Comparison of ENCODE assay signal across 8 mouse cellular contexts in the genomic region with DNA sequence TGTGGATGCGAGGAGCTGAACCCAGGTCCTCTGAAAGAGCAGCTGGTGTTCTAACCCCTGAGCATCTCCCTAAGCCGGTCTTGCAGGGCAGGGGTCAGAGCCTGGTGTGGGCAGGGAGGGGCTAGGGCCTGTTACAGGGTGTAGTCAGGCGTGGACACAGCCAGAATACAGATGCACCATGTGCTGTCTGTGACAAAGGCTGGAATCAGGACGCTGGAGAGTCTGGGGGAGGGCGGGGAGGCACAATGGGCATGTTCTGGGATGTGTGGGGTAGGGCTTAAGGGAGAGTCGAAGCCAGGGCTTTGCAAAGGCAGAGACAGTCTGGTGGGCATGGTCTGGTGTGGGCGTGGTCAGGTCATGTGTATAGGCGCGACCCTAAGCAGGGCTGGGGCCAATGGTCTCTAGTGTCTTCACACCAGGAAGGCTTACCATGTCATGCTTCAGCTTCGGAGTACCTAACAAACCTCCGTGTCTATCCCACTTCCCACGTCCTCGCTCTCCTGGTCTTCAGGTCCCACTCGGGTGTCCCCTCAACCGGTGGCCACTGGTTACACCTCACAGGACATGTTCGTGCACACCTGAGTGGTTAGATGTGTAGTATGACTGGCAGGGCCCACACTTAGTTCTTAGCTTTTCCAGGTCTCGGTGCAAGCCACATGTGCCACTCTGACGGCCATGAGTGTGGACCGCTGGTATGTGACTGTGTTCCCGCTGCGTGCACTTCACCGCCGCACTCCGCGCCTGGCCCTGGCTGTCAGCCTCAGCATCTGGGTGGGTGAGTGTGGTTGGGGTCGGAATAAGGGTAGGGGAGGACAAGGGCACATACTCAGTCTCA. TPM values are rescaled to one million over a fixed set of nuclear protein-coding genes. Genes with fewer than 3 reads are reported as not detected.
DNase-seq lines count a peak whose midpoint lies in the region; ATAC-seq and TF ChIP-seq lines count a peak whose summit lies in the region.
"Had no signal": no experiment of that assay in that cellular context is flagged by ENCODE, and none has a peak within 500 bp of the region (broad histone marks: within the 10 kb centered on the region; RNA-seq: fewer than 3 reads in every experiment).

No protein-coding gene starts in this region.

- 16% methylated on average over 26 of the region's 26 CpGs for WGBS in kidney, postnatal 0 days
- 15% methylated on average over 26 of the region's 26 CpGs for WGBS in embryonic facial prominence, embryonic 13.5 days
- 16% methylated on average over 26 of the region's 26 CpGs for WGBS in hindbrain, postnatal 0 days
- 17% methylated on average over 26 of the region's 26 CpGs for WGBS in midbrain, postnatal 0 days

- TF ChIP-seq CTCF in kidney, postnatal 0 days (IDR thresholded peaks at IDR 0.05; ENCODE audit: low read depth): no peak
- TF ChIP-seq CTCF in hindbrain, postnatal 0 days (IDR thresholded peaks at IDR 0.05; ENCODE audit: low read depth): no peak
- TF ChIP-seq CTCF in midbrain, postnatal 0 days (IDR thresholded peaks at IDR 0.05): no peak

- peaks cover 46% of the 10 kb centered on the region for H3K27me3 ChIP-seq in kidney, postnatal 0 days (ENCODE audit: insufficient read depth, low read length)
- H3K27me3 ChIP-seq in embryonic facial prominence, embryonic 13.5 days: peaks cover 73% of the 10 kb centered on the region
- H3K27me3 ChIP-seq in hindbrain, postnatal 0 days (ENCODE audit: insufficient read depth, low read length): peaks cover 53% of the 10 kb centered on the region
- peaks cover 50% of the 10 kb centered on the region for H3K27me3 ChIP-seq in midbrain, postnatal 0 days (ENCODE audit: insufficient read depth, low read length)

- peak overlapping the region; percentile 48 for H3K4me2 ChIP-seq in kidney, postnatal 0 days (ENCODE audit: low read length)
- H3K4me2 ChIP-seq in embryonic facial prominence, embryonic 13.5 days: peak overlapping the region; percentile 56
- H3K4me2 ChIP-seq in hindbrain, postnatal 0 days (ENCODE audit: low read depth, low read length): peak overlapping the region; percentile 56
- H3K4me2 ChIP-seq in midbrain, postnatal 0 days (ENCODE audit: low read depth, low read length, poor library complexity, severe bottlenecking): peak overlapping the region; percentile 47

- no peak overlapping the region for H3K27ac ChIP-seq in kidney, postnatal 0 days
- no peak overlapping the region for H3K27ac ChIP-seq in embryonic facial prominence, embryonic 13.5 days
- no peak overlapping the region for H3K27ac ChIP-seq in hindbrain, postnatal 0 days
- H3K27ac ChIP-seq in midbrain, postnatal 0 days (ENCODE audit: low read depth, low read length): no peak overlapping the region

- no peaks in the 10 kb centered on the region for H3K36me3 ChIP-seq in kidney, postnatal 0 days (ENCODE audit: insufficient read depth, low read length)
- H3K36me3 ChIP-seq in embryonic facial prominence, embryonic 13.5 days: no peaks in the 10 kb centered on the region
- no peaks in the 10 kb centered on the region for H3K36me3 ChIP-seq in hindbrain, postnatal 0 days (ENCODE audit: insufficient read depth, low read length)
- no peaks in the 10 kb centered on the region for H3K36me3 ChIP-seq in midbrain, postnatal 0 days (ENCODE audit: insufficient read depth, low read length)

- no peak overlapping the region for H3K9ac ChIP-seq in kidney, postnatal 0 days (ENCODE audit: low read depth, low read length)
- no peak overlapping the region for H3K9ac ChIP-seq in embryonic facial prominence, embryonic 13.5 days
- H3K9ac ChIP-seq in hindbrain, postnatal 0 days (replicated peaks; ENCODE audit: low read length): no peak overlapping the region; the same call in 1 of the 2 replicates
- no peak overlapping the region for H3K9ac ChIP-seq in midbrain, postnatal 0 days (replicated peaks; ENCODE audit: low read length, poor library complexity, severe bottlenecking)

- ATAC-seq in kidney, postnatal 0 days (replicated peaks; ENCODE audit: low FRiP score, low read depth): 0 out of 2 replicates have a peak, but pooled peaks have one; percentile 9
- ATAC-seq in embryonic facial prominence, embryonic 13.5 days (ENCODE audit: insufficient number of reproducible peaks, insufficient read depth, low FRiP score, low TSS enrichment, low read depth): 0 out of 2 replicates have a peak, but pooled peaks have one; percentile 8
- ATAC-seq in hindbrain, postnatal 0 days: no peak
- peak; percentile 9; the same call in 1 of the 2 replicates for ATAC-seq in midbrain, postnatal 0 days (ENCODE audit: low FRiP score)

- H3K4me3 ChIP-seq in kidney, postnatal 0 days (replicated peaks; ENCODE audit: low read depth, low read length): peak overlapping the region; percentile 26; the same call in 1 of the 2 replicates
- H3K4me3 ChIP-seq in embryonic facial prominence, embryonic 13.5 days: peak overlapping the region; percentile 33
- H3K4me3 ChIP-seq in hindbrain, postnatal 0 days (ENCODE audit: low read length): peak overlapping the region; percentile 30; the same call in 1 of the 2 replicates
- H3K4me3 ChIP-seq in midbrain, postnatal 0 days (ENCODE audit: low read depth, low read length): peak overlapping the region; percentile 37

- peaks cover 27% of the 10 kb centered on the region for H3K4me1 ChIP-seq in kidney, postnatal 0 days (replicated peaks; ENCODE audit: insufficient read depth, low read length)
- peaks cover 52% of the 10 kb centered on the region for H3K4me1 ChIP-seq in embryonic facial prominence, embryonic 13.5 days
- H3K4me1 ChIP-seq in hindbrain, postnatal 0 days (ENCODE audit: insufficient read depth, low read length): peaks cover 15% of the 10 kb centered on the region; the same call in 1 of the 2 replicates
- peaks cover 13% of the 10 kb centered on the region for H3K4me1 ChIP-seq in midbrain, postnatal 0 days (ENCODE audit: insufficient read depth, low read length)

- DNase-seq in kidney, postnatal 0 days (ENCODE audit: low spot score): no peak
- no peak for DNase-seq in kidney, adult 8-10 months
- DNase-seq in hindbrain, postnatal 0 days (ENCODE audit: low spot score): no peak
- no peak for DNase-seq in midbrain, postnatal 0 days (ENCODE audit: low spot score)
- DNase-seq in lung, postnatal 25 days (ENCODE audit: low spot score): no peak
- DNase-seq in thymus, postnatal 10 days (ENCODE audit: low spot score in 2 of 2): no peak

- no peaks in the 10 kb centered on the region for H3K9me3 ChIP-seq in kidney, postnatal 0 days (replicated peaks; ENCODE audit: low read length)
- no peaks in the 10 kb centered on the region for H3K9me3 ChIP-seq in embryonic facial prominence, embryonic 13.5 days
- H3K9me3 ChIP-seq in hindbrain, postnatal 0 days (ENCODE audit: low read length): no peaks in the 10 kb centered on the region
- H3K9me3 ChIP-seq in midbrain, postnatal 0 days (ENCODE audit: low read length): no peaks in the 10 kb centered on the region

RNA-seq across cellular contexts. Expression of a gene that starts 0.7 kb away (rescaled TPM):
- 120 and 137 TPM in 2 replicates for polyA plus RNA-seq in kidney, postnatal 0 days (2015; fragmentation: Nextera tagmentation; extraction: Ambion mirVana)
- 190 and 206 TPM in 2 replicates for polyA plus RNA-seq in embryonic facial prominence, embryonic 13.5 days (2015; fragmentation: Nextera tagmentation; extraction: Ambion mirVana)
- total RNA-seq in hindbrain, postnatal 0 days (2014; rRNA removed): 111 and 133 TPM in 2 replicates
- polyA plus RNA-seq in hindbrain, postnatal 0 days (2015; fragmentation: Nextera tagmentation; extraction: Ambion mirVana): 252 and 267 TPM in 2 replicates
- 108 and 118 TPM in 2 replicates for total RNA-seq in midbrain, postnatal 0 days (2014; rRNA removed)
- polyA plus RNA-seq in midbrain, postnatal 0 days (2015; fragmentation: Nextera tagmentation; extraction: Ambion mirVana): 301 and 323 TPM in 2 replicates

RNA-seq across cellular contexts. Expression of a gene that starts 3.5 kb away (rescaled TPM):
- 1.6 and 1.8 TPM in 2 replicates for polyA plus RNA-seq in kidney, postnatal 0 days (2015; fragmentation: Nextera tagmentation; extraction: Ambion mirVana)
- 0.98 and 1.3 TPM in 2 replicates for polyA plus RNA-seq in embryonic facial prominence, embryonic 13.5 days (2015; fragmentation: Nextera tagmentation; extraction: Ambion mirVana)
- total RNA-seq in hindbrain, postnatal 0 days (2014; rRNA removed): 7.7 and 9.4 TPM in 2 replicates
- polyA plus RNA-seq in hindbrain, postnatal 0 days (2015; fragmentation: Nextera tagmentation; extraction: Ambion mirVana): 3.4 and 3.9 TPM in 2 replicates
- total RNA-seq in midbrain, postnatal 0 days (2014; rRNA removed): 6.1 and 9.6 TPM in 2 replicates
- polyA plus RNA-seq in midbrain, postnatal 0 days (2015; fragmentation: Nextera tagmentation; extraction: Ambion mirVana): 4.4 and 5.5 TPM in 2 replicates

RNA-seq across cellular contexts. Expression of a gene that starts 6.6 kb away (rescaled TPM):
- polyA plus RNA-seq in kidney, postnatal 0 days (2015; fragmentation: Nextera tagmentation; extraction: Ambion mirVana): 4.1 and 4.5 TPM in 2 replicates
- 5.3 and 6.9 TPM in 2 replicates for polyA plus RNA-seq in embryonic facial prominence, embryonic 13.5 days (2015; fragmentation: Nextera tagmentation; extraction: Ambion mirVana)
- total RNA-seq in hindbrain, postnatal 0 days (2014; rRNA removed): 9.7 and 10.1 TPM in 2 replicates
- 2.5 and 2.6 TPM in 2 replicates for polyA plus RNA-seq in hindbrain, postnatal 0 days (2015; fragmentation: Nextera tagmentation; extraction: Ambion mirVana)
- 9.0 and 9.5 TPM in 2 replicates for total RNA-seq in midbrain, postnatal 0 days (2014; rRNA removed)
- 3.1 and 3.3 TPM in 2 replicates for polyA plus RNA-seq in midbrain, postnatal 0 days (2015; fragmentation: Nextera tagmentation; extraction: Ambion mirVana)

RNA-seq across cellular contexts. Expression of a gene that starts 9.6 kb away (rescaled TPM):
- 4.8 and 21.6 TPM in 2 replicates for polyA plus RNA-seq in kidney, postnatal 0 days (2015; fragmentation: Nextera tagmentation; extraction: Ambion mirVana)
- 8.1 and 29.9 TPM in 2 replicates for polyA plus RNA-seq in embryonic facial prominence, embryonic 13.5 days (2015; fragmentation: Nextera tagmentation; extraction: Ambion mirVana)
- not detected in 2 replicates for total RNA-seq in hindbrain, postnatal 0 days (2014; rRNA removed)
- 4.9 and 17.2 TPM in 2 replicates for polyA plus RNA-seq in hindbrain, postnatal 0 days (2015; fragmentation: Nextera tagmentation; extraction: Ambion mirVana)
- not detected in 2 replicates for total RNA-seq in midbrain, postnatal 0 days (2014; rRNA removed)
- 7.4 and 17.3 TPM in 2 replicates for polyA plus RNA-seq in midbrain, postnatal 0 days (2015; fragmentation: Nextera tagmentation; extraction: Ambion mirVana)
- polyA plus RNA-seq: testis, adult 2 months had no signal

RNA-seq across cellular contexts. Expression of a gene that starts 11.6 kb away (rescaled TPM):
- 44.9 and 49.0 TPM in 2 replicates for polyA plus RNA-seq in kidney, postnatal 0 days (2015; fragmentation: Nextera tagmentation; extraction: Ambion mirVana)
- 47.6 and 49.3 TPM in 2 replicates for polyA plus RNA-seq in embryonic facial prominence, embryonic 13.5 days (2015; fragmentation: Nextera tagmentation; extraction: Ambion mirVana)
- total RNA-seq in hindbrain, postnatal 0 days (2014; rRNA removed): 71.4 and 82.2 TPM in 2 replicates
- 43.2 and 48.4 TPM in 2 replicates for polyA plus RNA-seq in hindbrain, postnatal 0 days (2015; fragmentation: Nextera tagmentation; extraction: Ambion mirVana)
- total RNA-seq in midbrain, postnatal 0 days (2014; rRNA removed): 75.9 and 79.6 TPM in 2 replicates
- polyA plus RNA-seq in midbrain, postnatal 0 days (2015; fragmentation: Nextera tagmentation; extraction: Ambion mirVana): 54.9 and 55.3 TPM in 2 replicates
